Mouse (Mus musculus): Measurements from ENCODE around the gene Dnajc30. TPM values are rescaled to one million over a fixed set of nuclear protein-coding genes. Genes with fewer than 3 reads are reported as not detected.
"Not testable (repeated sequence)": the region's sequence is repeated elsewhere in the genome, so short reads cannot be mapped to it uniquely, and the experiment has no call there.

Gene Dnajc30
- polyA plus RNA-seq, 1 experiment = 58.4 TPM

DNA sequence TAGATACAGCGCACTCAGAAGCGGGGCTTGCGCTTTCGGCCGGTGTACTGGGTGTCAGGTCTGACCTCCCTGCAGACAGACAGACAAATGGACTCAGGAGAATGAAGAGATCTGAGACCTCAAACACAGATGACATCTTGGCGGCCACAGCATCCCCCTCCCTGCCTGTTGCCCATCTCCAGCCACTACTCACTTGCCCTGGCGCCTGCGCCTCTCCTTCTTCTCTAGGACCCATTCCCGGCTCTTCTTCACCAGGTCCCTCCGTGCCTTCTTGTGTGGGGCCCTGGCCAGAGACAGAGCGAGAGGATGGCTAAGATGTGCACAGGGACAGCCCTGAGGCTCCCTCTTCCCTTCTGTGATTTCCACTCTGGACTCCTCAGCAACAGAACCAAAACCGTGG is 10.6 kb upstream of the Dnajc30 start:
- no peak for TF ChIP-seq POLR2A (IDR thresholded peaks at IDR 0.05; ENCODE audit: extremely low read depth, insufficient read depth, low read length)
- no peak for TF ChIP-seq CTCF (IDR thresholded peaks at IDR 0.05; ENCODE audit: extremely low read depth, insufficient read depth, low read length)
- Histone ChIP-seq H3K27ac (ENCODE audit: insufficient read depth, low read length) (no peak overlapping the region), H3K4me3 (ENCODE audit: insufficient read depth, low read length) (no peak overlapping the region), H3K4me1 (ENCODE audit: control insufficient read depth, insufficient read depth, low read length) (no peaks in the 10 kb centered on the region)

DNA sequence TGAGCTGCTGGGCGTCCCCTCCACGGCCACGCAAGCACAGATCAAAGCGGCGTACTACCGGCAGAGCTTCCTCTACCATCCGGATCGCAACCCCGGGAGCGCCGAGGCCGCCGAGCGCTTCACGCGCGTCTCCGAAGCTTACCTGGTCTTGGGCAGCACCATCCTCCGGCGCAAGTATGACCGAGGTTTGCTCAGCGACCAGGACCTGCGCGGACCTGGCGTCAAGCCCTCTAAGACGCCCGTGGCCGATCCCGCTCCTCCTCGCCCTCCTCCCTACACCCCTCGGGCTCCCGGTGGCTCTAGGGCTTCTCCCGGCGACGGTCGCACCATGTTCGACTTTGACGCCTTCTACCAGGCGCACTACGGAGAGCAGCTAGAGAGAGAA is 372 bp downstream of the Dnajc30 start:
- Histone ChIP-seq H3K4me3 (ENCODE audit: insufficient read depth, low read length) (peak overlapping the region; percentile 97), H3K4me1 (ENCODE audit: control insufficient read depth, insufficient read depth, low read length) (peaks cover 6% of the 10 kb centered on the region), H3K27ac (ENCODE audit: insufficient read depth, low read length) (peak overlapping the region; percentile 81)
- TF ChIP-seq POLR2A (IDR thresholded peaks at IDR 0.05; ENCODE audit: extremely low read depth, insufficient read depth, low read length) = no peak
- TF ChIP-seq CTCF (IDR thresholded peaks at IDR 0.05; ENCODE audit: extremely low read depth, insufficient read depth, low read length) = no peak

DNA sequence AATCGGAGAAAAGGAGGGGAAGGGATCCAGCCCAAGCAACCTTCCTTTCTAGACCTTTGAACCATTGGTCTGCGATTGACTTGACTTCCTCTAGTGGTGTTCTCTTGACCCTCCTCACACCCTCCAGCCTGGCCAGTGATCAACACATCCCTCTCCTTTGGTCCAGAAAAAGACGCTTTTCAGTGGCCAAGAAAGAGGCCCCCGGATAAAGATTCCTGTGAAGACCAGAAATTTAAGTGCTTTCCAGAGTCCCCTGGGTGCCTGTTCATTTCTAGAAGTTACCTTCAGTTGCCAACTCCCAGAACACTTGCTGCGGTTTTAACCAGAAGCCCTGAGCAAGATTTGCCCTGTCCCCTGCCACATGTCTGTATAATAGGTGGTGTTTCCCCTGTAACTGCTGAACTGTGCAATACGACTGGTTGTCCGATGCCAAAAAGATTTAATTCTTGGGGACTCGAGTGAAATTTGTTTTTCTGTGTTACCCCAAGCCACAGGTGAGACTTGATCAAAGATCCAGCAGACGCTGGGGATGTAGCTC is 976 bp downstream of the Dnajc30 start, which contains the start of gene Bud23:
TSS of gene Bud23 (minus strand) at position 51 of the 538 bp plus-strand sequence.
- H3K4me1 ChIP-seq (ENCODE audit: control insufficient read depth, insufficient read depth, low read length) = not testable (repeated sequence)
- Histone ChIP-seq H3K4me3 (ENCODE audit: insufficient read depth, low read length) (peak within 1 kb of the TSS; percentile 97), H3K27ac (ENCODE audit: insufficient read depth, low read length) (peak within 1 kb of the TSS; percentile 81)

DNA sequence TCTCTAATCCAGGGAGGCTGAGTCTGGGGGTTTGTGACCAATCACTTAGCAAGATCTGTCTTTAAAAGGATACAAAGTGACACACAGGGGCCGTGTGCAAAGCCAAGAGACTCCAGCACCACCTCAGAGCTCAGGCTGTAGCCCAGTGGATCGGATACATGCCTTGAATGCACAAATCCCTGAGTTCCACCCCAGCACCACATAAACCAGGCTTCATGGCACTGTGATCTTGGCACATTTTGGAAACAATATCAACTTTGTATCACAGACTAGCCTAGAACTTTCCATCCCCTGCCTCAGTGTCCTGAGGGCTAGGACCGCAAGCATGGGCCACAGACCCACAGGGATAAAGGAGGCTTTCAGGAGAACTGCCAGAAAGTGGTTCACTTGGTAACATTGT is 2.0 kb downstream of the Dnajc30 start:
- H3K4me1 ChIP-seq (ENCODE audit: control insufficient read depth, insufficient read depth, low read length) = peaks cover 6% of the 10 kb centered on the region
- H3K4me3 ChIP-seq (ENCODE audit: insufficient read depth, low read length) = no peak overlapping the region
- H3K27ac ChIP-seq (ENCODE audit: insufficient read depth, low read length) = no peak overlapping the region
- TF ChIP-seq POLR2A (IDR thresholded peaks at IDR 0.05; ENCODE audit: extremely low read depth, insufficient read depth, low read length) (no peak), CTCF (IDR thresholded peaks at IDR 0.05; ENCODE audit: extremely low read depth, insufficient read depth, low read length) (no peak)

DNA sequence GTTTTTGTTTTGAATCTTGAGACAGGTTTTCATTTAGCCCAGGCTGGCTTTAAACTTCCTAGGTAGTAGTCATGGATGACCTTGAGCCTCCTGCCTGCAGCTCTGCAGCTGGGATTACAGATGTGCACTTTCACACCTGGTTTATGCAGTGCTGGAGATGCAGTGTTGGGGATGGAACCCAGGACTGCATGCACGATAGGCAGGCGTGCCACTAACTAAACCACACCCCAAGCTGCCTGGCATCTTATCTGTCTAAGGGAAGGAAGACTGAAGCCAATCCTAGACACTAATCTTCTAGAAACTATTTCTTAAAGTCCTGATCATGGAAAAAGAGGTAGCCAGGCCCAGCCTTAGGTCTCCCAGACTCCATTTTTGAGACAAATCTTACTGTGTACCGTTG is 6.4 kb downstream of the Dnajc30 start:
- no peak for TF ChIP-seq CTCF (IDR thresholded peaks at IDR 0.05; ENCODE audit: extremely low read depth, insufficient read depth, low read length)
- TF ChIP-seq POLR2A (IDR thresholded peaks at IDR 0.05; ENCODE audit: extremely low read depth, insufficient read depth, low read length) = no peak
- Histone ChIP-seq H3K27ac (ENCODE audit: insufficient read depth, low read length) (no peak overlapping the region), H3K4me3 (ENCODE audit: insufficient read depth, low read length) (no peak overlapping the region), H3K4me1 (ENCODE audit: control insufficient read depth, insufficient read depth, low read length) (peaks cover 6% of the 10 kb centered on the region)

DNA sequence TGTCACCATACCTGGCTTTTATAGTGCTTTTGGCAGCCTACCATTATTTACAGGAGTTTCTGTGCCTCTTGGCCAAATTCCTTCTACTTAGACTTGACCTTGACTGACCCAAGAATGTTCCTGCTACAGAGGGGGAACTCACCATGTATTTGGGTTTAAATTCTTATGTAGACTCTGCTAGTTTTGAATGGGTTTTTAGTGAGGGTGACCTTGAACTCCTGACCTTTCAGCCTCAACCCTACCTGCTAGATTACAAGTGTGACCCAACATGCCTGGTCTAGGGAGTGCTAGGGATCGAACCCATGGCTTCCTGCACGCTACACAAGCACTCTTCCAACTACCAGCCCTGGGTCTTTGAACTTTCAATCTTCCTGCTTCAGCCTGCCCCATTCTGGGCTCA is 8.1 kb downstream of the Dnajc30 start:
- Histone ChIP-seq H3K4me3 (ENCODE audit: insufficient read depth, low read length) (no peak overlapping the region), H3K4me1 (ENCODE audit: control insufficient read depth, insufficient read depth, low read length) (no peaks in the 10 kb centered on the region), H3K27ac (ENCODE audit: insufficient read depth, low read length) (no peak overlapping the region)
- TF ChIP-seq POLR2A (IDR thresholded peaks at IDR 0.05; ENCODE audit: extremely low read depth, insufficient read depth, low read length) = no peak
- no peak for TF ChIP-seq CTCF (IDR thresholded peaks at IDR 0.05; ENCODE audit: extremely low read depth, insufficient read depth, low read length)

DNA sequence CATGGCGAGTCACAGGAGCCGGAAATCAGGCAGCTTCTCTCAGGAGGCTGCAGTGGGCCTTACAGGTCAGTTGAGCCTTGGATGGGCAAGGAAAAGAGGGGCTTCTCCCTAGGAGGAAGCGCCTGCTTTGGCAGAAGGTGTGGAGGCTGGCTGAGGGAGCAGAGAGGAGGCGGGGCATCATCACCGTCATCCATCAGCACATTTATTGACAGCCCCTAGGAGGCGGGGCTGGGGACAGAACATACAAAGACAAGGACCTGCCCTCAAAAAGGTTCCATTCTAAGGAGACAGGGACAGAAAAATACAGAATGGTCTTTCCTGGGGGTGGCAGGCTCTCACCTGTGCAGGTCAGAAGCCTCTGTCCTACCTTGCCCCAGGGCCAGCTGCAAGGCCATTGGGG is 8.7 kb downstream of the Dnajc30 start:
- Histone ChIP-seq H3K4me3 (ENCODE audit: insufficient read depth, low read length) (no peak overlapping the region), H3K27ac (ENCODE audit: insufficient read depth, low read length) (no peak overlapping the region), H3K4me1 (ENCODE audit: control insufficient read depth, insufficient read depth, low read length) (no peaks in the 10 kb centered on the region)
- TF ChIP-seq CTCF (IDR thresholded peaks at IDR 0.05; ENCODE audit: extremely low read depth, insufficient read depth, low read length) (no peak), POLR2A (IDR thresholded peaks at IDR 0.05; ENCODE audit: extremely low read depth, insufficient read depth, low read length) (no peak)

DNA sequence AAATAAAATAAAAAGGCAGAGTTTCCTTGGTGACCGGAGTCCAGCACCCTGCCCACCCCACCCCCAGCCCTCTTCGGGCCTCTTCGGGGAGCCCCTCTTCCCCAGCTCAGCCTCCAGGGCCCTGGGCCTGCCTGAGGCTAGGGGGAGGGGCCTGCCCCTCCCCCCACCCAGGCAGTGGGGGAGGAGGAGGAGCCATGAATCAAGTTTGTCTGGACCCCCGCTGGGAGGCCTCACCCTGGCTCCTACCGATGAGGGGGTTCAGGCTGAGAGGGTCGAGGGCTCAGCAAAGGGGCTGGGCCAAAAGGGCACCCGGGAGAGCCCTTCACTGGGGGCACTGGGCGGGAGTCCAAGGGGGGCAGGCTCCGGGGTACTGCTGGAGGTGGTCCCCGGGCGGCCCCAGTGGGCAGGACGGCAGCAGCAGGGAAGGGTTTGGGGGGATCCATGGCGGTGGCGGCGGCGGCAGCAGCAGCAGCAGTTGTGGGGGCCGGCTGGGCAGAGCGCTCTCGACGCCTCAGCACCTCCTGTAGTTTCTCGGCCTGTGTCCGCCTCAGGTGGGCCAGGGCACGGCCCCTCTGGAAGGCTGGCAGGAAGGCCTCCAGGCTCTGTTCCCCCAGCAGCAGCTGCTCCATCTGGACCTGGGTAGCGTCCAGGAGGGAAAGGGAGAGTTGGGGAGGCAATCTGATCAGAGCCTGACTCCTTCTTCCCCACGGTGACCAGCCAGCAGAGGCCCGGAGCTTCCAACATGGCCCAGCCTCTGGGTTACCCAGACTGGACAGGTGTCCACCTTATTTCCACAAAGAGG is 9.5 kb downstream of the Dnajc30 start:
- Histone ChIP-seq H3K27ac (ENCODE audit: insufficient read depth, low read length) (no peak overlapping the region), H3K4me1 (ENCODE audit: control insufficient read depth, insufficient read depth, low read length) (no peaks in the 10 kb centered on the region), H3K4me3 (ENCODE audit: insufficient read depth, low read length) (no peak overlapping the region)
- TF ChIP-seq POLR2A (IDR thresholded peaks at IDR 0.05; ENCODE audit: extremely low read depth, insufficient read depth, low read length) = no peak
- TF ChIP-seq CTCF (IDR thresholded peaks at IDR 0.05; ENCODE audit: extremely low read depth, insufficient read depth, low read length) = no peak

DNA sequence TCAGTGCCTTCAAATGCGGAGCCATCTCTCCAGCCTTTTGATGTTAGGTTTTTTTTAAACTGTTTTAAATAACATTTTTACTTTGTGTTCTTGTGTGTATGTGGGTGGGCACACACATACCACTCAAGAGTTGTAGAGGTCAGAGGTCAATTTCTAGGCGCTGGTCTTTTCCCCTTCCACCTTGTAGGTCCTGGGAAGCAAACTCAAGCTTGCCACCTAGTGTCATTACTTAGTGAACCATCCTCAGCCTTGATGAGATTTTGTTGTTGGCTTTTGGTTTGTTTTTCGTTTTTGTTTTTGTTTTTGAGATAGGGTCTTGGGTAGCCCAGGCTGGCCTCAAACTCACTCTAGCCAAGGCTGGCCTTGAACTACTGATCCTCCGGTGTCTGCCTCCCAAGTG is 11.7 kb downstream of the Dnajc30 start:
- no peak overlapping the region for H3K4me3 ChIP-seq (ENCODE audit: insufficient read depth, low read length)
- TF ChIP-seq CTCF (IDR thresholded peaks at IDR 0.05; ENCODE audit: extremely low read depth, insufficient read depth, low read length) (0 out of 2 replicates have a peak, but pooled peaks have one; percentile 12), POLR2A (IDR thresholded peaks at IDR 0.05; ENCODE audit: extremely low read depth, insufficient read depth, low read length) (no peak)

DNA sequence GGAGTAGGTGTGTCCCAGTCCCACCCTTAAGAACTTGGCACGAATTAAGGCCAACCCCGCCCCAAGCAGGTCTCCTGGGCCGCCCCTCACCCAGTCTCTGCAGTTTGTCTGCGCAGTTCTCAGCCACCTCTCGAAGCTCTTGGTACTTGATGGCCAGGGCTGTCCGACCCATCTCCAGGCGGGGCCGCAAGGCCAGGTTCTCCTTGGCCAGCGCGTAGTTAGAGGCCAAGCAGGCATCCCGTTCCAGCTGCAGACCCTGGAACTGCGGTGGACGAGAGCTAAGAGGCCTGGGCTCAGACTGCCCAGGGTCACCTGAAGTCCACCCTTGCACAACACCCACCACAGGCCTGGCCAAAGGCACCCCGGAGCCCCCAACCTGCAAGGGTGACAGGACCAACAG is 12.4 kb downstream of the Dnajc30 start:
- TF ChIP-seq POLR2A (IDR thresholded peaks at IDR 0.05; ENCODE audit: extremely low read depth, insufficient read depth, low read length) = no peak
- TF ChIP-seq CTCF (IDR thresholded peaks at IDR 0.05; ENCODE audit: extremely low read depth, insufficient read depth, low read length) = no peak
- no peak overlapping the region for H3K27ac ChIP-seq (ENCODE audit: insufficient read depth, low read length)

More for the DNA sequence above, 11.7 kb downstream of the Dnajc30 start:
- H3K27ac ChIP-seq (ENCODE audit: insufficient read depth, low read length) = no peak overlapping the region
- no peaks in the 10 kb centered on the region for H3K4me1 ChIP-seq (ENCODE audit: control insufficient read depth, insufficient read depth, low read length)

More for the DNA sequence above, 12.4 kb downstream of the Dnajc30 start:
- no peak overlapping the region; the same call in 1 of the 2 replicates for H3K4me3 ChIP-seq (ENCODE audit: insufficient read depth, low read length)
- no peaks in the 10 kb centered on the region for H3K4me1 ChIP-seq (ENCODE audit: control insufficient read depth, insufficient read depth, low read length)

All from cortical plate, adult 2 months (tissue).